Mouse (Mus musculus) midbrain, embryonic 10.5 days (tissue): ENCODE measurements around the gene Krt25. TPM values are rescaled to one million over a fixed set of nuclear protein-coding genes. Genes with fewer than 3 reads are reported as not detected.

ENCODE experiments used
- DNase-seq: peaks from one replicate; pipeline ENCODE4 v3.0.0-alpha.2; 2017; ENCODE audit warnings: low spot score
- H3K27ac ChIP-seq: fragments of 300-500 bp; sonication (generic); replicated peaks from 2 replicates; pipeline ENCODE4 v1.5.1; 2016; ENCODE audit warnings: mild to moderate bottlenecking
- H3K27me3 ChIP-seq: fragments of 300-500 bp; sonication (generic); 2 replicates; pipeline ENCODE4 v1.6.1; 2016; ENCODE audit warnings: low read depth, mild to moderate bottlenecking; ENCODE audit not compliant: poor library complexity, severe bottlenecking
- H3K36me3 ChIP-seq: fragments of 300-500 bp; sonication (generic); 2 replicates; pipeline ENCODE4 v1.6.1; 2016; ENCODE audit warnings: mild to moderate bottlenecking, moderate library complexity
- H3K4me1 ChIP-seq: fragments of 300-500 bp; sonication (generic); 2 replicates; pipeline ENCODE4 v1.6.1; 2016
- H3K4me3 ChIP-seq: fragments of 300-500 bp; sonication (generic); 2 replicates; pipeline ENCODE4 v1.5.1; 2016; ENCODE audit warnings: mild to moderate bottlenecking, moderate library complexity
- H3K9me3 ChIP-seq: fragments of 300-500 bp; sonication (generic); replicated peaks from 2 replicates; pipeline ENCODE4 v1.6.1; 2016; ENCODE audit warnings: mild to moderate bottlenecking
- WGBS: fragments of 180-500 bp; shearing (Covaris S2); methylation state at CpG from one replicate; pipeline ENCODE4 v1.1.7; 2016; 5-methylcytosine and 5-hydroxymethylcytosine counted together
- polyA plus RNA-seq: library from polyadenylated mRNA; unstranded; fragments of >200 nt; fragmentation: Nextera tagmentation; extraction: Ambion mirVana; gene quantifications from 2 replicates; pipeline ENCODE4 v1.2.1, GENCODE M21; 2016

Gene Krt25
- polyA plus RNA-seq, 1 experiment from 2014 or later = not detected

GRCm38 (mm10) chr11:99269192-99269591, 53.6 kb downstream of the Krt25 start:
- no peaks in the 10 kb centered on the region for H3K27me3 ChIP-seq
- no peak for DNase-seq
- no peaks in the 10 kb centered on the region for H3K9me3 ChIP-seq
- WGBS = 81% methylated on average over 7 of the region's 7 CpGs
- H3K36me3 ChIP-seq = no peaks in the 10 kb centered on the region
- H3K27ac ChIP-seq = no peak overlapping the region
- peaks cover 7% of the 10 kb centered on the region; the same call in 1 of the 2 replicates for H3K4me1 ChIP-seq
- H3K4me3 ChIP-seq = no peak overlapping the region

GRCm38 (mm10) chr11:99265796-99266195, 57.0 kb downstream of the Krt25 start:
- Histone ChIP-seq H3K9me3 (no peaks in the 10 kb centered on the region), H3K36me3 (no peaks in the 10 kb centered on the region), H3K4me1 (peaks cover 7% of the 10 kb centered on the region; the same call in 1 of the 2 replicates), H3K27ac (no peak overlapping the region), H3K4me3 (no peak overlapping the region), H3K27me3 (no peaks in the 10 kb centered on the region)
- DNase-seq = no peak
- WGBS = 40% methylated on average over 9 of the region's 9 CpGs

Other genes with a start within 250 kb of the Krt25 start
- gene Tns4, start 233.6 kb downstream of the Krt25 start, polyA plus RNA-seq = 0.55 and 0.84 TPM in 2 replicates
- 0.14 TPM in 1 of 2 replicates, not detected in the other for gene Ccr7, start 167.9 kb downstream of the Krt25 start, polyA plus RNA-seq
- gene Smarce1, start 91.9 kb downstream of the Krt25 start, polyA plus RNA-seq = 296 and 338 TPM in 2 replicates
- gene Krt222, start 78.9 kb downstream of the Krt25 start, polyA plus RNA-seq = 0.12 and 0.24 TPM in 2 replicates
- not detected in 2 replicates for gene Krt24, start 37.7 kb downstream of the Krt25 start, polyA plus RNA-seq
- 0.21 and 0.60 TPM in 2 replicates for gene Krt26, start 15.0 kb upstream of the Krt25 start, polyA plus RNA-seq
- gene Krt27, start 28.2 kb upstream of the Krt25 start, polyA plus RNA-seq = not detected in 2 replicates
- 0.21 and 0.32 TPM in 2 replicates for gene Krt28, start 52.0 kb upstream of the Krt25 start, polyA plus RNA-seq
- gene Krt10, start 66.4 kb upstream of the Krt25 start, polyA plus RNA-seq = 24.0 and 27.6 TPM in 2 replicates
- not detected in 2 replicates for gene Krt12, start 99.3 kb upstream of the Krt25 start, polyA plus RNA-seq
- 0.65 and 0.68 TPM in 2 replicates for gene Krt20, start 115.2 kb upstream of the Krt25 start, polyA plus RNA-seq
- not detected in 2 replicates for gene Krt23, start 170.2 kb upstream of the Krt25 start, polyA plus RNA-seq
- not detected in 2 replicates for gene Krt39, start 198.4 kb upstream of the Krt25 start, polyA plus RNA-seq
- not detected in 2 replicates for gene Krt40, start 220.2 kb upstream of the Krt25 start, polyA plus RNA-seq
- gene Krtap3-3, start 227.9 kb upstream of the Krt25 start, polyA plus RNA-seq = not detected in 2 replicates
- gene Krtap3-2, start 233.9 kb upstream of the Krt25 start, polyA plus RNA-seq = not detected in 2 replicates
- gene Gm11939, start 236.5 kb upstream of the Krt25 start, polyA plus RNA-seq = not detected in 2 replicates
- gene Krtap3-1, start 243.7 kb upstream of the Krt25 start, polyA plus RNA-seq = not detected in 2 replicates